Mouse (Mus musculus): ENCODE measurements around the gene Ctnnb1.

GRCm38 (mm10) chr9:120934821-120935633, 6.0 kb downstream of the Ctnnb1 start:
- TF ChIP-seq POLR2A (IDR thresholded peaks at IDR 0.05; ENCODE audit: low read depth, low read length) (no peak), CTCF (IDR thresholded peaks at IDR 0.05; ENCODE audit: extremely low read depth, insufficient read length, insufficient replicate concordance, low read depth, low read length) (no peak)
